Mouse (Mus musculus) adipocyte (in vitro differentiated cells): ENCODE results near the gene Smc3.
A peak's percentile ranks its signal among the peaks of the same experiment; 100 is the strongest.
"Not testable (repeated sequence)": the region's sequence is repeated elsewhere in the genome, so short reads cannot be mapped to it uniquely, and the experiment has no call there.

ENCODE experiments used
- DNase-seq: peaks from one replicate; pipeline ENCODE4 v3.0.0-alpha.2; 2016; ENCODE audit warnings: low spot score

Smc3 gene

DNA sequence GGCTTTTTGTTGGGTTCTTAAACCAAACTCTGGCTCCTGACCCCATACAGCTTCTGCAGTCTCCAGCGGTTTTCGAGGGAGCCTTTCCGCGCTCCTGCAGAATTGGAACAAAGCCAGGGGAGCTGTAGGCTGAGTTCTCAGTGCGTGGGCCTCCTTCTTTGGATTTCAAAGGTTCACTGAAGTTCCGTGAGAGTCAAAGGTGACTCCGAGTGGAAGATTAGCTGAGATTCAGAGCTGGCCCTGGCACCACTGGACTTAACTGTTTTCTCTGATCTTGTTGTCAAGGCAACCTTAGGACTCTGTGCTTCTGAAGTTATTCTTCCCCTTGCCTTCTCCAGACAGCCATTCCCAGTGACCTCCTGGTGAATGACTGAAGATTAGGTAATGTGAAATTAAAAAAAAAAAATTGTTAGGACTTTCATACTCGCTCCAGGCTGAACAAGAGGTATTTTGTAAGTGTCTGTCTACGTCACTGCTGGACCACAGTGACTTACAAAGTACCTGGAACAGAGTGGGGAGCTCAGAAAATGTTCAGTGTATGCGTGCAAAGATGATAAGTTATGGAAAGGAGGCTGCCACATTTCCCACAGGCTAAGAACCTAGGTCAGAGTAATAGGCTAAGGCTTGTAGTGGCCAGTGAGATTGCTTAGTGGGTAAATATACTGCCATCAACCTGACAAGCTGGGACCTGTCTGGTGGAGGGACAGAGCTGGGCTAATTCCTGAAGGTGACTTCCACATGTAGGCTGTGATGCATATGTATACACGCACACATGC is 23.0 kb upstream of the Smc3 start:
- DNase-seq = no peak

DNA sequence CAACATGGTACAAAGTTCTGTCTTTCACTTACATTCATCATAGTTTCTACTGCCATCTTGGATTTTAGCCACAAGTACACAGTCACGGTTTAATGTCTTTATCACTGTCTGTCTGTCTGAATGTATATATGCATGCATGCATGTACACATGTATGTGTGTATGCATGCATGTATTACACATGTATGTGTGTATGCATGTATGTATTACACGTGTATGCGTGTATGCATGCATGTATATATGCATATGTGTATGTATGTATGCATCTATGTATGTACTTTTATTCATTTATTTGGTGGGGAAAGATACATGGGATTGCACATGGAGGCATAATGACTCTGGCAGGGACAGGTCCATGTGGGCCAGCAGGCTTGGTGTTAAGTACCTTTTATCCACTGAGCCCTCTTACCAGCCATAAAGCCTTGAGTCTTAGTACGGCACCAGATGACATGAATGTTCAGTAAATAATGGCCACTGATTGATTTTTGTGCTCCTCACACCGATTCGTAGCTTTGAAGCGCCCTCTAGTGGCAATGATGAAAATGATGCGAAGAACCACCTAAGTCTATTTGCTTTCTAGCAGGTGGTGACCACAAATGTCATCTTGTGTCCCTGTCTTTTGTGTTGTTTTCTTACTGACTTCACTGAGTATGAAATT is 21.5 kb upstream of the Smc3 start:
- DNase-seq = peak; percentile 89

DNA sequence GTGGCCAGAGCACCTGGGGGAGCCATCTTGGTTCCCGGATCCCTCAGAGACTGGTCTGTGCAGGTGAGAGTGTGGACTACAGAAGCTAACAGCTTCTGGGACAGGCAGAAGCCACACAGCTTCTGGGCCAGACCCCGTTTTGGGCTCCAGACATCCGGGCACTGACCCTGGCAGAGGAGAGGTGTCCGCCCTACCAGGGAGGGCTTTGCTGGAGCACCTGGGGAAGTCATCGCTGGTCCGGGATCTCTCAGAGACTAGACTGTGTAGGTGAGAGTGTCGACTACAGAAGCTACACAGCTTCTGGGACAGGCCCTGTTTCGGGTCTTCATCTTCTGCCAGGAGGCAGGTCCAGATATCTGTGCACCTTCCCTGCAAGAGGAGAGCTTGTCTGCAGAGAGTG is 19.9 kb upstream of the Smc3 start:
- not testable (repeated sequence) for DNase-seq

- not testable (repeated sequence) for DNase-seq
Measured at GRCm38 (mm10) chr19:53587686-53588085, 12.5 kb upstream of the Smc3 start.

DNA sequence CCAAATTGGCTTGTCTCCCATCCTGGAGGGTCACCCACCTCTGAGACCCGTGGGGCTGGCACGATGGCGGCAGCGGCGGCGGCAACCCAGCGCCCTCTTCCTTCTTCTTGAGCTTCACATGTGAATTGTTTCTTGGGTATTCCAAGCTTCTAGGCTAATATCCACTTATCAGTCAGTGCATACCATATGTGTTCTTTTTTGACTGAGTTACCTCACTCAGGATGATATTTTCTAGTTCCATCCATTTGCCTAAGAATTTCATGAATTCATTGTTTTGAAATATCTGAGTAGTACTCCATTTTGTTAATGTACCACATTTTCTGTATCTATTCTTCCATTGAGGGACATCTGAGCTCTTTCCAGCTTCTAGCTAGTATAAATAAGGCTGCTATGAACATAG is 11.2 kb upstream of the Smc3 start, which contains the start of gene Nutf2-ps1:
Nutf2-ps1 (minus strand) TSS at position 101 of the 400 bp plus-strand sequence.
- not testable (repeated sequence) for DNase-seq

DNA sequence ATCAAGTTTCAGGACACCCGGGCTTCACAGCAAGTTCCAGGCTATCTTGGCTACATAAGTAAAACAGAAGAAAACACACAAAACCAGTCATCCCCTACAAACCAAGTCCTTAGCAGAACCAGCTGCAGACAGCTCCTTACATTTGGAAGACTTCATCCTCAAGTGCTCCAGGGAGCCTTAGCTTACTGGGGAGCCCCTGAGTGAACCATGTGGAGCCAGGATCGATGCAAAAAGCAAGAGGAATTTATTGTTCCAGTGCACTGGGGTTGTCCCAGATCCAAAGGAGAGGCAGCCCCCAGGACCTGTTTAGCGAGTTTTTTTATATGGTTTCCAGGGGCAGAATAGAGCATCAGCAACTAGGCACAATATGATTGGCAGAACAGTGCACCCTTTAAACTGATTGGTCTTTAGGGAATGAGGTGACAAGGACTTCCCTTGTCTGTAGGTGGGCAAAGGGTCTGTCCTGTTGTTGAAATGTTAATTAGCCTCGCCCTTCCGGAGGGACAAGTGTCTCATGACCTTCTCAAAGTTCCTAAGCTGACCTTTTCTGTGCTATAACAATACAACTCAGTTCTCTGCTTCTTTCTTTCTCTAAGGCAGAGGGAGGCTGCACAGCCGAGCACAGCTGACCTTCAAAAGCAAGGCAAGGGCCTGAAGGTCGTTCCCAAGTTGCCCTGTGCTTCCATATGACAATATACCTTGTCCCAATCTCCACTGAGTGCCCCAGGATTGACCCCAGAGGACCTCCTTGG is 3.3 kb upstream of the Smc3 start:
- no peak for DNase-seq

GRCm38 (mm10) chr19:53600549-53601362 is 558 bp downstream of the Smc3 start:
- DNase-seq = peak; percentile 44

DNA sequence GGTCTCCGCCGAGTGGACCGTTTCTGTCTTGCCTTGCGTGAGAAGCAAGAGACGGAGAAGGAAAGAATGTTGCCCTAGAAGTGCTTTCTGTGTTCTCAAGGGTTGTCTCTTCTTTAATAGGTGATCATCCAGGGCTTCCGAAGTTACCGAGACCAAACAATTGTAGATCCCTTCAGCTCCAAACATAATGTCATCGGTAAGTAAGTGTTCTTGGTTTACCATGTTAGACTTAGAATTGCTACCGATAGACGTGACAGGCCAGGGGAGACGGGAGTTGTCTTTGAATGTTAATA is 1.1 kb downstream of the Smc3 start:
- no peak for DNase-seq

DNA sequence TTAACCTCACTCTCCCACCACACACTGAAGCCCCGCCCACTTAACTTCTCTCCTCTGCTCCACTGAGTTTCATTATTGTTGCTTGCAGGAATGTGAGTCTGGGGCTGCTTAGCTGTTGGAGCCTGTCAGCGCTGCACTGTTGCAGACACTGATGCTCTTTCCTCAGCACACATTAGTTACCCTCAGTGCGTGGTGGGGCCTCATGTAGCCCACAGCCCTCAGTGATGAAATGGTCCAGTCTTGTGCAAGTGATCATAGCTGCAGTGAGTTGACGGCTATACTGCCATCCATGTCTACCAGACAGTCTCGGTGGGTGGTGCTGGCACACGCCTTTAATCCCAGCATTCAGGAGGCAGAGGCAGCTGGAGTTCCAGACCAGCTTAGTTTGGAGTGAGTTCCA is 8.7 kb downstream of the Smc3 start:
- no peak for DNase-seq

GRCm38 (mm10) chr19:53621681-53622080 is 21.5 kb downstream of the Smc3 start:
- DNase-seq = no peak

DNA sequence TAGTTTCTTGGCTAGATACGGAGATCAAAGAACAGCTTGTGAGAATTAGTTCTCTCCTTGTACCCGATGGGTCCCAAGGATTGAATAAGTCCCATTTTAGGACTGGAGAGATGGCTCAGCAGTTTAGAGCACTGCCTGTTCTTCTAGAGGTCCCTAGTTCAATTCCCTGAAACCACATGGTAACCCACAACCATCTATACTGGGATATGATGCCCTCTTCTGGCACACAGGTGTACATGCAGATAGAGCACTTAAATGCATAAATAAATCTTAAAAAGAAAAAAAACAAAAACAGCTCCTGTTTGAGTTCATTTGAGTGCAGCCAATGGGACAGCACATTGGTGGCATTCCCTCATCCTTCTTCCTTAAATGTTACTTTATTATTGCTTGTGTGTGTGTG is 37.8 kb downstream of the Smc3 start:
- DNase-seq = peak; percentile 19

DNA sequence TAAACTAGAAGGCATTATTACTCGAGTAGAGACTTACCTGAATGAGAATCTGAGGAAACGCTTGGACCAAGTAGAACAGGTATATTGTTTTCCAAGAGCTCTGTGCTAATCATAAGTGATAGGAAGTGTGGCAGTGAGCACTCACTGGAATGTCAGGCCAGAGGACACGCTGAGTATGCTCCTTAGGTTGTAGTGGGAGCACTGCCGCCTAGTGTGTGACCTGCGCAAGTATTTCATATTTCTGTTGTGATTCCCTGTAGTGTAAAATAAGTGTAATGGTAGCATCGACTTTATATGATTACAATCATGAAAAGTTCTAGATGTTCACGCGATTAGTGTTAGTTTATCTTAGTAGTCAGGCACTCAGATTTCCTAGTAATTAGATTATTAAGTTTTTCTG is 38.5 kb downstream of the Smc3 start:
- no peak for DNase-seq

DNA sequence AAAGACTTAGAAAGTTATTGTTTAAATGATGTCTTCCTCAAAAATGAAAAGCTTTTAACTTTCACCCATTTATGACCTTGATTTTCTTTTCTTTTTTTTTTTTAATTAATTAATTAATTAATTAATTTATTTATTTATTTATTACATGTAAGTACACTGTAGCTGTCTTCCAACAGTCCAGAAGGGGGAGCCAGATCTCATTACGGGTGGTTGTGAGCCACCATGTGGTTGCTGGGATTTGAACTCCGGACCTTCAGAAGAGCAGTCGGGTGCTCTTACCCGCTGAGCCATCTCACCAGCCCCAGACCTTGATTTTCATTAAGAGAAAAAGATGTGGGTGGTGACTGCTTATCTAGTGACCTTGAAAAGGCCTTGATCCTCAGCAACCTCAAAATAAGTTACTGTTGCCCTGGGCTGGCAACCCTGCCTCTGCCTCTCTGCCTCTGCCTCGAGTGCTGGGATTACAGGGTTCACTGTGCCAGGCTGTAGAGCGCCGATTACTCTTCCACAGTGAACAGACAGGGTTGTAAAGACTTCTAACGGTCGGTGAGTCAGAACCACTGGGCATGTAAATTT is 43.9 kb downstream of the Smc3 start:
- peak; percentile 39 for DNase-seq

GRCm38 (mm10) chr19:53647301-53647700 is 47.1 kb downstream of the Smc3 start:
- DNase-seq = no peak

DNA sequence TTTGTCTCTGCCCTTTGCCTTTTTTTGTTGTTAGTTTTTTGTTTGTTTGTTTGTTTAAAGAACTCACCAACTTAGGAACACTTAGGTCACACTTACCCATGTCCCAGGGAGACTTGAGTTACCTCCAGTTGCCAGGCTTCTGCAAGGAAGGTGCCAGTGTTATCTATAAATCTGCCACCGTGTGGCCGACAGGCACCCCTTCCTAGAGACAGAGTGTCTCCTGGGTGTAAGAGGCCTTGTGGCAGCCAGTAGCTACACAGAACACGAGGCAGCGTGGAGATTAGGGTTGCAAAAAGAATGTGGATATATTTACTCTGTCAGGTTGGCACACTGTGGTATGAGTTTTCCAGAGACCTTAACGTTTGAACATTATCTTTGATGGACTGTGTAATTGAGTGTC is 47.9 kb downstream of the Smc3 start:
- no peak for DNase-seq

DNA sequence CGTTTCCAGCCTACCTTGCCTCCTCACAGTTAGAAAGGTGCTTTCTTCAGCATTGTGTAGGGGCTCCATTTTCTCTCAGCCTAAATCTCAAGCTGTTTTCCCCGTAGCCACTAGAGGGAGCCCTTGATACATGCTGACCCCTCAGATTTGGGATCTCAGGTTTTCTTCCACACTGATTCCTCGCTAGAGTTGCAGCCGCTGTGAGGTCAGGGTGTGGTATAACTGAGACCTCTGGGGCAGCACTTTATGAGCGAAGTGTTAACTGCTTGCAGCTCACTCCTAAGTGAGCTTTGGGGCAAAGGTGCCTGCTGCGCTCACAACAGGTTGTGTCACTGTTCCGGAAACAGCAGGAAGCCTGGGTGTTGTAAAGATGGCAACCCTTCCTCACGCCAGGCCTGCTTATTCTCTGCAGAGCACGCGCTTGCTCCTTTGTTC is 48.6 kb downstream of the Smc3 start:
- DNase-seq = peak; percentile 81

GRCm38 (mm10) chr19:53649361-53649760 is 49.2 kb downstream of the Smc3 start:
- no peak for DNase-seq

DNA sequence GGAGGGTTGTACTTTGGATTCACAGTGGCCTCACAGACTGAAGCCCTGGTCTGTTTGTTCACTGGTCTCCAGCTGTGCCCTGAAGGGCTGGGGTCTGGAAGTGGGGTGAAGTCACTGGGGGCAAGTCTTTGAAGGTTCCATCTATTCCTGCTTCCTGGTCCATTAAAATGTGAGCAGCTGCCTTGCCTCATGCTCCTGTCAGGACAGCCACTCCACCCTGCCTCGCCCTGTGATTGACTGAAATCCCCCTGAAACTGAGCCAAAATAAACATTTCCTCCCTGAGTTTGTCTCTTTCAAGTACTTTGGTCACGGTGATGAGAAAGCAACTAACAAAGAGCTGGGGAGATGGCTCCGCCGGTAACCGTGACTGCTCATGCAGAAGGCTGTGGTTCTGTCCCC is 49.6 kb downstream of the Smc3 start:
- peak; percentile 18 for DNase-seq

DNA sequence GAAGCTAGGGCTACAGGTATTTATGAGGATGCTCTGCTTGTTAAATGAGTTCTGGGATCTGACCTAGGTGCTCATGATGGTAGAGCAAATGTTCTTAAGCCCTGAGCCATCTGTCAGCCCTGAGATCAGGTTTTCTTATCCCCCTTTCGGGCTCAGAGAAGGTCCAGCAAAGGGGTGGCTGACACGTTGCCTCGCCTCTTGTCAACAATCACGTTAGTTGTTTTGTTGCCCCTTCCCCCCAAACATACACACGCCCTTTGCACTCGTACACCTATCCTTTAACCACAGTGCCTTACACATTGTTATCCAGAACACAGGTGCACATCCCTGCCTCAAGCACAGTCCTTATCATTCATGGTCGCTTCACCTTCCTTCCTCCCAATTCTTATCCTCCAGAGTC is 50.7 kb downstream of the Smc3 start:
- DNase-seq = no peak

- DNase-seq = no peak
Measured at GRCm38 (mm10) chr19:53652267-53652666, 52.1 kb downstream of the Smc3 start.

GRCm38 (mm10) chr19:53653624-53654467 is 53.6 kb downstream of the Smc3 start:
- peak; percentile 16 for DNase-seq
